Comparison of ENCODE assay signal across 8 mouse cellular contexts in the genomic region with DNA sequence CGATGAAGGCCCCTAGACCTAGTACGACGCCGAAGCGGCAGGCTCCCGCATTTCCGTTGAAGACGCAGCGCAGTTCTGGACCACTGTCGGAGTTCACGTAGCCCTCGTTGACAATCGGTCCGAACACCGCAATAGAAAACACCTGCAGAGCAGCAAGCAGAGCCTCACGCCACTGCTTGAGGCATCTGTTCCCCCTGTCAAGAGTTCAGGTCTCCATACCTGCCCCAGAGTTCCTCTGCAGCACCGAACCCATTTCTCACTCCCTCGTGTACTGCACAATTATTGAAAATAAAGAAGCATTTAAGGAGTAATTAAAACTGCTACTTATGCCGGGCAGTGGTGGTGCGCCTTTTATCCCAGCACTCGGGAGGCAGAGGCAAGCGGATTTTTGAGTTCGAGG. TPM values are rescaled to one million over a fixed set of nuclear protein-coding genes. Genes with fewer than 3 reads are reported as not detected.
DNase-seq lines count a peak whose midpoint lies in the region; ATAC-seq and TF ChIP-seq lines count a peak whose summit lies in the region.

No protein-coding gene starts in this region.

- H3K36me3 ChIP-seq in thymus, adult 2 months (ENCODE audit: control insufficient read depth, insufficient read depth, low read length), result no peaks in the 10 kb centered on the region
- H3K36me3 ChIP-seq in liver, embryonic 12.5 days, result peaks cover 9% of the 10 kb centered on the region

- intact Hi-C loops in gastrocnemius, adult 2 months (cut with DNase I), result no loop called here
- intact Hi-C loops in gastrocnemius, postnatal 36 days (cut with DNase I), result no loop called here

- WGBS in thymus, adult 2 months, result 22% methylated on average over 23 of the region's 23 CpGs
- WGBS in liver, embryonic 12.5 days (ENCODE audit: insufficient replicate concordance), result 20% methylated on average over 23 of the region's 23 CpGs

- H3K27me3 ChIP-seq in thymus, adult 2 months (ENCODE audit: control insufficient read depth, insufficient read depth, low read length), result peaks cover 15% of the 10 kb centered on the region
- peaks cover 68% of the 10 kb centered on the region for H3K27me3 ChIP-seq in liver, embryonic 12.5 days (replicated peaks)

- peak; percentile 2; the same call in 1 of the 2 replicates for ATAC-seq in liver, embryonic 12.5 days

- DNase-seq in gastrocnemius, adult 2 months, result no peak
- no peak for DNase-seq in gastrocnemius, postnatal 36 days
- no peak for DNase-seq in thymus, adult 2 months
- DNase-seq in thymus, postnatal 36 days, result no peak
- no peak for DNase-seq in Muller cell, postnatal 12 days (ENCODE audit: inconsistent ontology term)
- no peak for DNase-seq in spleen, postnatal 14 days (ENCODE audit: low spot score in 2 of 2)
- DNase-seq in right cerebral cortex, postnatal 36 days (ENCODE audit: low spot score in 2 of 2), result no peak

- no peaks in the 10 kb centered on the region for H3K9me3 ChIP-seq in liver, embryonic 12.5 days (replicated peaks)

- H3K9ac ChIP-seq in liver, embryonic 12.5 days, result peak overlapping the region; percentile 33; the same call in 1 of the 2 replicates

- no peak for TF ChIP-seq POLR2A in thymus, adult 2 months (IDR thresholded peaks at IDR 0.05; ENCODE audit: control insufficient read depth, extremely low read depth, insufficient read depth, low read length, poor library complexity)

- peak overlapping the region; percentile 73 for H3K4me2 ChIP-seq in liver, embryonic 12.5 days

- peaks cover 22% of the 10 kb centered on the region for H3K4me1 ChIP-seq in thymus, adult 2 months (replicated peaks; ENCODE audit: control insufficient read depth, insufficient read depth, low read length)
- peaks cover 40% of the 10 kb centered on the region for H3K4me1 ChIP-seq in liver, embryonic 12.5 days

- no peak for TF ChIP-seq CTCF in gastrocnemius, adult 2 months (IDR thresholded peaks at IDR 0.05)
- no peak for TF ChIP-seq CTCF in thymus, adult 2 months (IDR thresholded peaks at IDR 0.05; ENCODE audit: borderline replicate concordance, control insufficient read depth, extremely low read depth, insufficient read depth, low read length, poor library complexity)

- no peak overlapping the region for H3K27ac ChIP-seq in gastrocnemius, adult 2 months
- H3K27ac ChIP-seq in thymus, adult 2 months (ENCODE audit: control insufficient read depth, insufficient read depth, low read length), result no peak overlapping the region
- no peak overlapping the region for H3K27ac ChIP-seq in liver, embryonic 12.5 days

- peak overlapping the region; percentile 67 for H3K4me3 ChIP-seq in gastrocnemius, adult 2 months
- peak overlapping the region; percentile 40 for H3K4me3 ChIP-seq in thymus, adult 2 months (ENCODE audit: control insufficient read depth, insufficient read depth, low read length)
- peak overlapping the region; percentile 47 for H3K4me3 ChIP-seq in liver, embryonic 12.5 days

RNA-seq across cellular contexts. Expression of a gene that starts 2.2 kb away (rescaled TPM):
- total RNA-seq in gastrocnemius, adult 2 months (2021), result not detected
- total RNA-seq in gastrocnemius, postnatal 36 days (2021), result not detected
- polyA plus RNA-seq in thymus, adult 2 months (2012; rRNA removed), result 0.29 and 0.32 TPM in 2 replicates
- polyA plus RNA-seq in liver, embryonic 12.5 days (2016; fragmentation: Nextera tagmentation; extraction: Ambion mirVana), result 0.06 and 0.27 TPM in 2 replicates

RNA-seq across cellular contexts. Expression of a gene that starts 8.4 kb away (rescaled TPM):
- total RNA-seq in gastrocnemius, adult 2 months (2021), result 10 to 100 TPM; 32.8 to 37.5 TPM
- 10 to 100 TPM; 30.3 to 33.3 TPM for total RNA-seq in gastrocnemius, postnatal 36 days (2021)
- polyA plus RNA-seq in thymus, adult 2 months (2012; rRNA removed), result 24.3 and 33.3 TPM in 2 replicates
- polyA plus RNA-seq in liver, embryonic 12.5 days (2016; fragmentation: Nextera tagmentation; extraction: Ambion mirVana), result 51.4 and 52.5 TPM in 2 replicates

RNA-seq across cellular contexts. Expression of a gene that starts 8.4 kb away (rescaled TPM):
- total RNA-seq in gastrocnemius, adult 2 months (2021), result under 1 TPM; 0.56 to 0.74 TPM
- total RNA-seq in gastrocnemius, postnatal 36 days (2021), result 1 to 10 TPM in 1 of 2 experiments, under 1 TPM in 1; 0.47 to 1.4 TPM
- polyA plus RNA-seq in thymus, adult 2 months (2012; rRNA removed), result 10.5 and 10.8 TPM in 2 replicates
- 0.51 and 0.58 TPM in 2 replicates for polyA plus RNA-seq in liver, embryonic 12.5 days (2016; fragmentation: Nextera tagmentation; extraction: Ambion mirVana)

RNA-seq across cellular contexts. Expression of a gene that starts 18.1 kb away (rescaled TPM):
- total RNA-seq in gastrocnemius, adult 2 months (2021), result 10 to 100 TPM; 22.1 to 24.5 TPM
- total RNA-seq in gastrocnemius, postnatal 36 days (2021), result 10 to 100 TPM; 18.0 to 18.5 TPM
- 118 and 123 TPM in 2 replicates for polyA plus RNA-seq in thymus, adult 2 months (2012; rRNA removed)
- polyA plus RNA-seq in liver, embryonic 12.5 days (2016; fragmentation: Nextera tagmentation; extraction: Ambion mirVana), result 19.7 and 20.4 TPM in 2 replicates

RNA-seq across cellular contexts. Expression of a gene that starts 19.9 kb away (rescaled TPM):
- total RNA-seq in gastrocnemius, adult 2 months (2021), result 10 to 100 TPM; 15.5 to 16.7 TPM
- 10 to 100 TPM; 15.1 to 16.1 TPM for total RNA-seq in gastrocnemius, postnatal 36 days (2021)
- polyA plus RNA-seq in thymus, adult 2 months (2012; rRNA removed), result 109 and 120 TPM in 2 replicates
- 65.4 and 71.8 TPM in 2 replicates for polyA plus RNA-seq in liver, embryonic 12.5 days (2016; fragmentation: Nextera tagmentation; extraction: Ambion mirVana)
